Mouse (Mus musculus) ES-Bruce4 (cell line): ENCODE measurements around the gene Pi4k2a. TPM values are rescaled to one million over a fixed set of nuclear protein-coding genes. Genes with fewer than 3 reads are reported as not detected.

Experiments used
- H3K27ac ChIP-seq: 2 replicates; pipeline ENCODE4 v1.5.1; 2012; ENCODE audit warnings: low read length, inconsistent platforms; ENCODE audit not compliant: insufficient read depth
- H3K27me3 ChIP-seq: 2 replicates; pipeline ENCODE4 v1.6.1; 2012; ENCODE audit warnings: mild to moderate bottlenecking, low read length, inconsistent platforms; ENCODE audit not compliant: control insufficient read depth, poor library complexity, insufficient read depth, severe bottlenecking
- H3K36me3 ChIP-seq: 2 replicates; pipeline ENCODE4 v1.6.1; 2012; ENCODE audit warnings: inconsistent platforms, mild to moderate bottlenecking, low read length, moderate library complexity; ENCODE audit not compliant: control insufficient read depth, poor library complexity, insufficient read depth, severe bottlenecking
- H3K4me1 ChIP-seq: one replicate; pipeline ENCODE4 v1.8.1; 2011; ENCODE audit warnings: low read length; ENCODE audit not compliant: control insufficient read depth, insufficient read depth
- H3K4me3 ChIP-seq: 2 replicates; pipeline ENCODE4 v1.5.1; 2011; ENCODE audit warnings: low read depth, mild to moderate bottlenecking, low read length
- H3K9ac ChIP-seq: 2 replicates; pipeline ENCODE4 v1.6.1; 2012; ENCODE audit warnings: low read depth, mild to moderate bottlenecking, inconsistent platforms; ENCODE audit not compliant: poor library complexity, severe bottlenecking
- H3K9me3 ChIP-seq: replicated peaks from 2 replicates; pipeline ENCODE4 v1.6.1; 2012; ENCODE audit warnings: mild to moderate bottlenecking, low read length, inconsistent platforms; ENCODE audit not compliant: control insufficient read depth, poor library complexity, insufficient read depth, severe bottlenecking
- CTCF ChIP-seq: IDR thresholded peaks from one replicate; pipeline ENCODE4 v1.8.1; 2011; ENCODE audit warnings: low read depth, low read length
- EP300 ChIP-seq: IDR thresholded peaks from 2 replicates; pipeline ENCODE4 v1.6.1; 2011; ENCODE audit warnings: low read depth, low read length; ENCODE audit not compliant: insufficient read depth
- POLR2A ChIP-seq: IDR thresholded peaks from one replicate; pipeline ENCODE4 v1.8.1; 2011; ENCODE audit warnings: low read length; ENCODE audit not compliant: insufficient read depth
- polyA plus RNA-seq: library from polyadenylated mRNA; stranded (reverse); fragments of >200 nt; gene quantifications from 2 replicates; pipeline ENCODE4 v1.2.4, GENCODE M21; 2011; ENCODE audit warnings: low read depth; ENCODE audit not compliant: missing spikeins, insufficient read depth, insufficient read length

Pi4k2a gene
- polyA plus RNA-seq, 1 experiment: 27.2 TPM

- H3K27me3 ChIP-seq: no peaks in the 10 kb centered on the region
- H3K27ac ChIP-seq: no peak overlapping the region
- no peaks in the 10 kb centered on the region for H3K9me3 ChIP-seq
- no peak overlapping the region for H3K4me3 ChIP-seq
- no peaks in the 10 kb centered on the region for H3K36me3 ChIP-seq
- no peak for TF ChIP-seq CTCF
- no peak for TF ChIP-seq EP300
- no peak overlapping the region for H3K9ac ChIP-seq
- no peaks in the 10 kb centered on the region for H3K4me1 ChIP-seq
Measured at GRCm38 (mm10) chr19:42068441-42069240, 21.6 kb upstream of the Pi4k2a start.

GRCm38 (mm10) chr19:42069241-42069525 lies 21.1 kb upstream of the Pi4k2a start:
- TF ChIP-seq EP300 (no peak), CTCF (peak; percentile 20), POLR2A (no peak)
- Histone ChIP-seq H3K27me3 (no peaks in the 10 kb centered on the region), H3K27ac (no peak overlapping the region), H3K36me3 (no peaks in the 10 kb centered on the region), H3K9ac (no peak overlapping the region), H3K9me3 (no peaks in the 10 kb centered on the region), H3K4me3 (no peak overlapping the region), H3K4me1 (no peaks in the 10 kb centered on the region)

GRCm38 (mm10) chr19:42071221-42071620 lies 19.0 kb upstream of the Pi4k2a start:
- no peaks in the 10 kb centered on the region for H3K27me3 ChIP-seq
- no peak overlapping the region for H3K9ac ChIP-seq
- no peaks in the 10 kb centered on the region for H3K9me3 ChIP-seq
- H3K36me3 ChIP-seq: no peaks in the 10 kb centered on the region
- H3K4me3 ChIP-seq: no peak overlapping the region
- no peak overlapping the region for H3K27ac ChIP-seq
- no peaks in the 10 kb centered on the region for H3K4me1 ChIP-seq
- TF ChIP-seq POLR2A (no peak), CTCF (peak; percentile 38)

GRCm38 (mm10) chr19:42071886-42072608 lies 18.2 kb upstream of the Pi4k2a start:
- H3K4me3 ChIP-seq: no peak overlapping the region
- no peaks in the 10 kb centered on the region for H3K9me3 ChIP-seq
- H3K27ac ChIP-seq: no peak overlapping the region
- H3K36me3 ChIP-seq: no peaks in the 10 kb centered on the region
- no peak overlapping the region for H3K9ac ChIP-seq
- TF ChIP-seq EP300 (no peak), POLR2A (no peak), CTCF (no peak)
- H3K27me3 ChIP-seq: no peaks in the 10 kb centered on the region
- no peaks in the 10 kb centered on the region for H3K4me1 ChIP-seq

GRCm38 (mm10) chr19:42072802-42073201 lies 17.5 kb upstream of the Pi4k2a start:
- H3K4me1 ChIP-seq: no peaks in the 10 kb centered on the region
- no peak overlapping the region for H3K27ac ChIP-seq
- TF ChIP-seq CTCF (no peak), EP300 (no peak), POLR2A (no peak)
- H3K9me3 ChIP-seq: no peaks in the 10 kb centered on the region
- H3K9ac ChIP-seq: no peak overlapping the region
- H3K4me3 ChIP-seq: no peak overlapping the region
- no peaks in the 10 kb centered on the region for H3K36me3 ChIP-seq
- no peaks in the 10 kb centered on the region for H3K27me3 ChIP-seq

- H3K9ac ChIP-seq: no peak overlapping the region
- H3K4me1 ChIP-seq: no peaks in the 10 kb centered on the region
- H3K27me3 ChIP-seq: no peaks in the 10 kb centered on the region
- H3K27ac ChIP-seq: no peak overlapping the region
- H3K9me3 ChIP-seq: no peaks in the 10 kb centered on the region
- TF ChIP-seq CTCF: no peak
- no peak for TF ChIP-seq POLR2A
- TF ChIP-seq EP300: no peak
- no peak overlapping the region for H3K4me3 ChIP-seq
- no peaks in the 10 kb centered on the region for H3K36me3 ChIP-seq
Measured at GRCm38 (mm10) chr19:42075051-42075450, 15.2 kb upstream of the Pi4k2a start.
